Mouse (Mus musculus) left cerebral cortex, postnatal 25 days (tissue): Measurements from ENCODE around the gene Vmn2r49. TPM values are rescaled to one million over a fixed set of nuclear protein-coding genes. Genes with fewer than 3 reads are reported as not detected.
"Not testable (repeated sequence)": the region's sequence is repeated elsewhere in the genome, so short reads cannot be mapped to it uniquely, and the experiment has no call there.

Source experiments
- DNase-seq, 2 experiments: peaks; one replicate each; pipeline ENCODE4 v3.0.0; 2022; ENCODE audit warnings: low spot score in 2 of 2, mixed read lengths in 1 of 2
- intact Hi-C: fragments of 180-260 bp; cut with DNase I; formaldehyde crosslinking; loops from one replicate; pipeline ENCODE4 v1.15.1; 2025
- total RNA-seq, 2 experiments: library from RNA; stranded (reverse); gene quantifications; 2 replicates each; pipeline ENCODE4 v1.2.3; 2021

The Vmn2r49 gene
- not detected for total RNA-seq

DNA sequence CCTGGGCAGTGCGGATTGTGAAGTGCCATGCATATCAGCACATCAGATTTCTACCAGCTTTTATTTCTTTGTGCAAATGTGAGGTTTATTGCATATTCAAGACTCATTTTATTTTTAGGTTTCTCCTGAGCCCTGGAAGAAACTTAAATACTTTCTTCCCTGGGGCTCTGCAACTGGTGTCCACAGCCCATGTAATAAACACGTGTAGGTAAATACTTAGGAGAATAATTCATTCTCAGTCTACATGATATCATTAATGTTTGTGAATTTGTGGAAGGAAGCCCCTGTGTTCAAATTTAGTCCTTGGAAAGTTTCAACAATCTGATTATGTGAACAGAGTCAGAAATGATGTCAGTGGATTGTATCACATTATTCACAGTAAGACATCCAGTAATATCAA lies at the start of gene Vmn2r49:
Gene Vmn2r49 (minus strand): TSS at position 101 of the 400 bp plus-strand sequence.
- intact Hi-C loops, DNase-seq: not testable (repeated sequence)

DNA sequence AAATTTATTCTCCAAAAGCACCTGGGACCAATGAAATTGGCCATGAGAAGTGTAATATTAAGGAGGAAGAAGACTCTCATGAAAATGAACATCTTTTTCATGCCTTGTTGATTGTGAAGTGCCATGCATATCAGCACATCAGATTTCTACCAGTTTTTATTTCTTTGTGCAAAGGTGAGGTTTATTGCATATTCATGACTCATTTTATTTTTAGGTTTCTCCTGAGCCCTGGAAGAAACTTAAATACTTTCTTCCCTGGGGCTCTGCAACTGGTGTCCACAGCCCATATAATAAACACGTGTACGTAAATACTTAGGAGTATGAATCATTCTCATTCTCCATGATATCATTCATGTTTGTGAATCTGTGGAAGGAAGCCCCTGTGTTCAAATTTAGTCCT lies 38.6 kb downstream of the Vmn2r49 start, which contains the start of gene Vmn2r48:
Gene Vmn2r48 (minus strand): TSS at position 101 of the 400 bp plus-strand sequence.
- intact Hi-C loops, DNase-seq: not testable (repeated sequence)

Other genes with a start within 250 kb of the Vmn2r49 start
- not detected for gene Vmn2r46, start 221.7 kb downstream of the Vmn2r49 start, total RNA-seq
- gene Vmn2r47, start 150.9 kb downstream of the Vmn2r49 start, total RNA-seq, result not detected
- not detected for gene Vmn2r48, start 38.7 kb downstream of the Vmn2r49 start, total RNA-seq
- not detected for gene Vmn2r50, start 61.0 kb upstream of the Vmn2r49 start, total RNA-seq
- not detected for gene Vmn2r51, start 113.5 kb upstream of the Vmn2r49 start, total RNA-seq
- gene Vmn2r52, start 184.3 kb upstream of the Vmn2r49 start, total RNA-seq, result not detected